Mouse (Mus musculus): ENCODE measurements around the gene Mcidas. TPM values are rescaled to one million over a fixed set of nuclear protein-coding genes. Genes with fewer than 3 reads are reported as not detected.

Mcidas gene
- not detected for total RNA-seq (2023)

DNA sequence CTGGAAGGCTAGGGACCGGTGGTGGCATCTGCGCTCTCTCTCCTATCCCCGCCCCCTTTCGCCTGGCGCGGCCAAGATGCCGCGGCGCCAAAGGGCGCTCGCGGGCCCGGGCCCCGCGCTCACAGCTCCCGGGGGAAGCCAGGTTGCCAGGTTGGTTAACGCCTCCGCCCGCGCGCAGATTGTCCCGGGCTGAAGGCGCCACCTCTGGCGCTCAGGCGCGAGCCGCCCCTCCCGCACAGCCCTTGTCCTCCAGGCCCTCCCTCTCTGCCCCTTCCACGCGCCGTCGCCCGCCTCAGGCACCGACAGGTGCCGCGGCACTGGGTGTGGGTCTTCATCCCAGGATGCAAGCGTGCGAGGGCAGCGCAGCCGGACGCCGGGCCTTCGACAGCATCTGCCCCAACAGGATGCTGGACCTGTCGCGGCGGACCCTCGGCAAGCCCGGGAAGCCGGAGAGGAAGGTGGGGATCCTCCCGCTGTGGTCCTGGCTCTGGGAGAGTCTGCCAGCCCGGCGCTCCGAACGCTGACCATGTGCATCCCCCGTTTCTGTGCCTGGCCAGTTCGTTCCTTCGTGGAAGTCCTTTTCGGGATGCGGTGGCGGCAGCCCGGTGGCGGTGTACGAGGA, at the start of gene Mcidas:
TSS of gene Mcidas (plus strand) at position 315 of the 622 bp plus-strand sequence.

DNA sequence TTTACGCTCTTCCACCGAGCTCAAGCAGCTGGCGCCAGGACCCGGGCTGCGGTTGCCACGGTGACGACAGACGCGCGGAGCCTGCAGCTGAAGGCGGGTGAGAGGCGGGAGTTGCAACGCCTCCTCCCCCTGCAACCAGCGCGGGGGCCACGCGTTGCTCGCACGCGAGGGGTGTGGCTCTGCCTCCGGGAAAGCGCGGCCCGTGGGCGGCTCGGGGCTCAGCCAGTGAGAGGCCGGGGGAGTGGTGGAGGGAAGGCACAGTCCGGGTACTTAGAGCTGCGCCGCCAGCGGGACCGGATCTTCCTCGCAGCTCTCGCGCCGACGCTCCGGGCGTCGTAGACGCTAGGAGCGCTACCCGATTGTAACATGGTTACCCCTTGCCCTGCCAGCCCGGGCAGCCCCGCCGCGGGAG, 6.1 kb upstream of the Mcidas start, which contains the start of gene Ccno:
TSS of gene Ccno (plus strand) at position 271 of the 412 bp plus-strand sequence.

DNA sequence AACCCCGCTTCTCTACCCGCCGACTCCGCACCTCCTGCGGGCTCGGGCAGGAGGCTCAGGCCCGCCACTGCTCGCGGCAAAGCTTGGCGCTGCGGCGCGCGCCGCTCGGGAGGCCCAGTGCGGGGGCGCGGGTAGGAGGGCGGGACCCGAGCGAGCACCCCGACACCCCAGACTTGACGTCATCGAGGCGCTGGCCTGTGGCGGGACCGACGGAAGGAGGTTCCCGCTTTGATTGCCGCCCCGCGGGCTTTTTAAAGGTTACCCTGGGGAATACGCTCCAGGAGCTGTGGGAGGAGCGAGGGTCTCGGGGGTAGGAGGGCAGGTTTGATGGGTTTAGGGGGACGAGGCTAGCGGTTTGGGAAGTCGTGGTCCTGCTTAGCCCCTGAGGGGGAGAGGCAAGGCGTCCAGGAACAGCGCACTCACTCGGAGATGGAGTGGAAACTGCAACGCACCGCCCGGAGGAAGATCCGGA, 41.3 kb downstream of the Mcidas start, which contains the start of gene Cdc20b:
TSS of gene Cdc20b (plus strand) at position 162 of the 472 bp plus-strand sequence.

DNA sequence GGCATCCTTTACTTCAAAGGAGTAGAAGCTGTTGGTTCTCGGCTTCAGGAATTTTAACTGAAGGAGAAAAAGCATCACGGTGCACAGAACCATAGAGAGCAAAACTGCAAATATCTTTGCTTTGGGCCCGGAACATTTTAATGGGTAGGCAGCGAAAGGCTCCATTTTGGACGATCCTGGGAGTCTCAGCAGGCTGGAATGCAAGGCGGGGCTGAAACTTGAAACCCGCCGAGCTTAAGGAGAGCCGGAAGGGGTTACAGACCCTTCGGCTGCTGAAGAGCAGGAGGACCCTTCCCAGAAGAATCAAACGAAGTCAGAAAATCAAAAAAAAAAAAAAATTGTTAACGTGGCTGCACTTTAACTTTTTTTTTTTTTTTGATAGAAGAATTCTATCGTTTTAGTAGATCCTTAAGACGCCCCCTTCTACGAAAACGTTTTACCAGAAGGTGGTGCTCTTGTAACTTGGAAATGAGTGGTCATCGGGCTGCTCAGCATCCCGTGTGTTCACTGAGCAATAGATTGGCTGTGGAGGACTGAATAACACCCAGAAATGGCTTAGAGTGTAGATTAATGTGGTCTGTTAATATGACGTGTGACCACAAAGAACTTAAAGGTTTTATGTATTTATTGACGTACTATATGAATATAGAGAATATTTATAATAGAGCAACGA, 52.7 kb downstream of the Mcidas start, which contains the start of gene Gpx8:
TSS of gene Gpx8 (minus strand) at position 200 of the 673 bp plus-strand sequence.

Other genes starting within 250 kb of the Mcidas start
- 1.2 TPM for gene Plpp1, start 193.1 kb upstream of the Mcidas start, total RNA-seq (2023)
- 60.4 TPM for gene Mtrex, start 66.4 kb upstream of the Mcidas start, total RNA-seq (2023)
- 17.6 TPM for gene Dhx29, start 66.4 kb upstream of the Mcidas start, total RNA-seq (2023)
- gene Ccno, start 6.0 kb upstream of the Mcidas start, total RNA-seq (2023): 2.0 TPM
- not detected for gene Cdc20b, start 41.3 kb downstream of the Mcidas start, total RNA-seq (2023)
- not detected for gene Gpx8, start 52.6 kb downstream of the Mcidas start, total RNA-seq (2023)
- 59.1 TPM for gene Gzma, start 107.1 kb downstream of the Mcidas start, total RNA-seq (2023)
- 0.27 TPM for gene Esm1, start 215.8 kb downstream of the Mcidas start, total RNA-seq (2023)
- gene Gzmk, start 232.1 kb downstream of the Mcidas start, total RNA-seq (2023): 0.68 TPM

Data from CD4-positive naive resting alpha-beta T cell, adult 57 days (primary cell).